Mouse (Mus musculus): ENCODE data around the gene Tbce.
"Not testable (repeated sequence)": the region's sequence is repeated elsewhere in the genome, so short reads cannot be mapped to it uniquely, and the experiment has no call there.

Tbce gene

DNA sequence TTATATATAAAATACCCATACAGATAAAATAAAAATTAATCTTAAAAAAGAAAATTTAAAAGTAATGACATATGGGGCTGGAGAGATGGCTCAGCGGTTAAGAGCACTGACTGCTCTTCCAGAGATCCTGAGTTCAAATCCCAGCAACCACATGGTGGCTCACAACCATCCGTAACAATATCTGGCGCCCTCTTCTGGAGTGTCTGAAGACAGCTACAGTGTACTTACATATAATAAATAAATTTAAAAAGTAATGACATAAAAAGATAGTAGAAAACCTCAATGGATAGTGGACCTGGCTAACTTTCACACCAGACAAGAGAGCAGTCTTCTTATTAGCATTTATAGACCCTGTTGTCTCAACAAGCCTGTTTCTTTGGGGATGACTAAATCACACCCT is 4.1 kb downstream of the Tbce start:
- in situ Hi-C loops (cut with MboI; ENCODE audit: low sequenced_read_pairs), result not testable (repeated sequence)

DNA sequence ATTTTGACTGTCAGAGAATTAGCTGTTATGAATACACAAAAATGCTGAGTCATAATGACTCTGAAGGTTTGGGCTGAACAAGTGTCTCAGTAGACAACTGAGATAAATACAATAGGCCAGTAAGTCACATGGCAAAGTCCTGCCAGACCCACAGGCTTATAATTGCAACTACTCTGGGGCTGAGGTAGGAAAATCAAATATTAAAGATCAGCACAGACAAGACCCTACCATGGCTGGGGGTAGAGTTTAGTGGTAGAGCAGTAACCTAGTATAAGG is 5.4 kb downstream of the Tbce start:
- in situ Hi-C loops (cut with MboI; ENCODE audit: low sequenced_read_pairs), result no loop called here

DNA sequence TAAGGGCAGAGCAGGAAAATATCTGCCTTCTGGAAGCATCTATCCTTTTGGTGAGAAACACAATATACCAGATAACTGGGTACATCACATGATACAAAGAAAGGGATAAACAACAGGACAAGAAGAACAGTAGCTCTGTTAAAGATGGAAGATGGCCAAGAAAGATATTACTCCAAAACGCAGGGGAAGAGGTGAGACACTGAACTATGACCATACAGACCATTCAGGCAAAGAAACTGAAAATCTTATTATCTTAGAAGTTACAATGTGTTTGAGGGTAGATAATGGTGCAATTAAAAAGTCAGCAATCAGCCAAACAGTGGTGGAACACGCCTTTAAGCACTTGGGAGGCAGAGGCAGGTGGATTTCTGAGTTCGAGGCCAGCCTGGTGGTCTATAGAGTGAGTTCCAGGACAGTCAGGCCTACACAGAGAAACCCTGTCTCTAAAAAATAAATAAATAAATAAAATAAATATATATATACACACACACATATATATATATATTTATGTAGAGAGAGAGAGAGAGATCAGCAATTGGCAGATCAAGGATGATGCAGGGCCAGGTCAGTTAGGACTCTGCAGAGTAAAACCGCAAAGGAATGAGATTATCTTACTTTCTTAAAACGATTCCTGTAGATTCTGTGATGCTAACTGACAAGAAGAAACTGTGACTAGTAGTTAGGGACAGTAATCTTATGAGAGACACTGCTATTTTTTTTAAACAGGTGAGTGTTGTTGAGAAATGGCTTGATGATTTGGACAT is 5.9 kb downstream of the Tbce start:
- in situ Hi-C loops (cut with MboI; ENCODE audit: low sequenced_read_pairs), result no loop called here

DNA sequence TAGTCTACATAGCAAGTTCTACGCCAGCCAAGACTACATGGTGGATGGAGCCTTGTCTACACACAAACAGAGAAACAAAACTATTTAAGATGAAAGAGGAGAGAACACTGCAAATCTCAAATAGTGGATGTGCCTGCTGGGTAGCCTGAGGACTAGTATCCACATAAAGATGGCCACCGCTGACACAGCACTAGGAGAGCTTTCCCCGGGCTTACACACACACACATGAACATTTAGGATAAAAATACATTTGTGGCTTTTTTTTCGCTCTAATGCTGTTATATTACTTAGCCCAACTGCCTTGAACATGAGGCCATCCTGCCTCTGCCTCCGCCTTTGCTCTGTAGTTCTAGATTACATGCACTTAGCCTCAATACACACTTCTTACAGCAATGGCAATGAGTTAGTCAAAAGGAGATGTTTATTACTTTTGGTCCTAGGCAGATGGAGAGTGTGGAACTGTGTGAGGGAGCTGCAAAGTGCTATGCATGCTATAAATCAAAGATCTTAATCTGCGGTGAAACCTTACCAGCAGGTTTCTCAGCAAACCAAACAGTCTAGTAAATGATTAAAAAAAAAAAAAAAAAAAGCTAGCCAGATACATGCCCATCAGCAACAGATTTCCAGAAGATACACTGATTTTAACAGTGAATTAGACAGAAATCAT is 13.2 kb downstream of the Tbce start:
- in situ Hi-C loops (cut with MboI; ENCODE audit: low sequenced_read_pairs), result no loop called here

DNA sequence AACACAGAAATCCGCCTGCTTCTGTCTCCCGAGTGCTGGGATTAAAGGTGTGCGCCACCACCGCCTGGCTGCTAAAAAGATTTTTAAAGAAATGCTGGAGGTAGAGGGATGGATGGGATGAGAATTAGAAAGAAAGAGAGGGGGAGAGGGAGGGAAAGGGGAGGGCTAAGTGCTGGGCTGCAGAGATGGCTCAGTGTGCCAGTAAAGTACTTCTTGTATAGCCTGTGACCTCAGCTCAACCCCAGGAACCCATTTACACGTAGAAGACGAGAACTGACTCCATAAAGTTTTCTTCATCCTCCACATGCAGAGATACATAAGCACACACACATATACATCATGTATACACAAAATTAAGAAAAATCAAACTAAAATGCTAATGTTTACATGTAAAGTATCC is 13.9 kb downstream of the Tbce start:
- in situ Hi-C loops (cut with MboI; ENCODE audit: low sequenced_read_pairs), result no loop called here

DNA sequence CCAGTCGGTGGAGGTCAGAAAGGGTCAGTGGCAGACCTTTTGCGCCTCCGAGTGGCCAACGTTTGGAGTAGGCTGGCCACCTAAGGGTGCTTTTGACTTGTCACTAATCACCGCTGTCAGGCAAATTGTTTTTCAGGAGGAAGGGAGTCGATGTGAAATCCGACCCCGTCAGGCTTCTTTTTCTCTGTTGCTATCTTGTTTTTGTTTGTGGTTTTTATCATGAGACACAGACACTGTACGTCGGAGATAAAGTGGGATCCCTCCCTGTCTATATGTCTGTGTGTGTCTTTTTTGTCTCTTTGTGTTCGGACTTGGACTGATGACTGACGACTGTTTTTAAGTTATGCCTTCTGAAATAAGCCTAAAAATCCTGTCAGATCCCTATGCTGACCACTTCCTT is 18.0 kb downstream of the Tbce start:
- in situ Hi-C loops (cut with MboI; ENCODE audit: low sequenced_read_pairs), result not testable (repeated sequence)

DNA sequence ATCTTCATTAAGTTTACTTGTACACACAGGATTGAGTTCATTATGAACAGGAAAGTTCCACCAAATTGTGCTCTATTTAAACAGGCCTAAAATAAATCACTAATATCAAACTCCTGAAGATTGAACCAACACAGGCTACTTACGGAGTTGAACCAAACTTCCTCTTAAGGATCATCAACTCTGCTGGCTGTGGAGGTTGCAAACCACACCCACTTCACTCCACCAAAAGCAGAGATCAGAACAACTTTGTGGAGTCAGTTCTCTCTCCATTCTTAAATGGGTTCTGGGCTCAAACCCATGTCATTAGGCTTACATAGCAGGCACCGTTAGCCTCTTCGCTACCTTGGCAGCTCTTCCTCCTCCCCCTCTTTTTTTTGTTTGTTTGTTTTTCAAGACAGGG is 20.6 kb downstream of the Tbce start:
- in situ Hi-C loops (cut with MboI; ENCODE audit: low sequenced_read_pairs), result no loop called here

DNA sequence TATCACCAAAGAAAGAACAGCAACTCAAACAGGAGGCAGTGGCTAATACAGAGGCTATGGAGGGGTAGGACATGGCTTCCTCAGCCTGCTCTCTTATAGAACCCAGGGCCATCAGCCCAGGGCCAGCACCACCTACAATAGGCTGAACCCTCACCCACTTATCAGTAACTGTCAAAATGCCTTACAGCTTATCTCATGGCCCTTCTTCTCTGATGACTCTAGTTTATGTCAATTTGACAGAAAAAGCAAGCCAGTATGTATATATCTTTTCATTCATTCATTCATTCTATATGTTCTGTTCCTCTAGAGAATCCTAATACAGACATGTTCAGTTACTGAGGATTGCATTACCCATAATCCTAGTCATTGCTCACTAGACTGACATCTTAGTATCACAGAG is 21.2 kb downstream of the Tbce start:
- in situ Hi-C loops (cut with MboI; ENCODE audit: low sequenced_read_pairs), result no loop called here

DNA sequence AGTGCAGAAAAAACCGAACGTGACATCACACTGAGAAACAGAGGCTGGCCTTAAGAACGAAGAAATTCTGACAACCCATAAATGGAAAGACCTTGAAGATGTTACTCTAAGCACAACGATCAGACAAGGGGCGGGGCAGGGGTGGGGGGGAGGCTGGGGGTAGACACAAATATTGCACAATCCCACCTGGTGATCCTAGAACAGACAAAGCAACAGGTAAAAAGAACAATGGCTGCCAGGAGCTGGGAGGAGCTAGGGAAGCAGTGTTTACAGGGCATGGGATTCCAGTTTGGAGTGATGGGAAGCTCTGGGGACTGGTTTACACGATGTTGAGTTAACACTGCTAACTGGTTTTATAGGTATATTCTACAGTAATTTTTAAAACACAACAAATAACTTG is 23.8 kb downstream of the Tbce start:
- in situ Hi-C loops (cut with MboI; ENCODE audit: low sequenced_read_pairs), result no loop called here

DNA sequence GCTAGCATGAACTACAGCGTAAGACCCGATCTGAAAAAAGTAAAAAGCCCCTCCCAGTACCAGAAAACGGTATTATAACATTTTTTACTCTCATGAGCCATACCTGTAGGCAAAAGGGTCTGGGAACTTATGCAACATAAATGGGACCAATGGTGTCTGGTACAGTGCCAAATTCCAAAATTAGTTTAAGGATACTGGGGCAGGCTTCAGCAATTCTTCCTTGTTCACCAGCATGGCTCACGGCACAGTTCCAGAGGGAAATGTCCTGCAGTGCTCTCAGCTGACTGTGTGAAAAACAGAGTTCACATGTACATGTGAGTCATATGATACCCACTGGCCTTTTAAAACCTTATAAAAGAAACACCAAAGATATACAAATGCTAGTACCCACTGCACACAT is 24.9 kb downstream of the Tbce start:
- in situ Hi-C loops (cut with MboI; ENCODE audit: low sequenced_read_pairs), result no loop called here

DNA sequence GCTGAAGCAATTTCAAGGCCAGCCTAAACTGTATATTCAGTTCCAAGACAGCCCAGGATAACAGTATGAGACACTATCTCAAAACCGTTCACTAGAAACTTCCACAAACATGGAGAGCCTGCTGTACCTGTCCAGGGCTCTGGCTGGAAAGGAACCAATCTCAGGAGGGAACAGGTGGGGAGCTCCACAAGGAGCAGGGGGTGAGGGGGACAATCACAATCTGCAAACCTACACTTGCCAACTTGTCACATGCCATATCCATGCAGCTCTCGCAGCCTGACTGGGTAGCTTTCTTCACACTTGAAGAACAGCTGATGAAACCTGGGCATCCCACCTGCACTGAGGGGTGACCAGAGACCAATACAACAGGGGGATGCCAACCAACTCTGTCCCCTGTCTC is 25.4 kb downstream of the Tbce start:
- in situ Hi-C loops (cut with MboI; ENCODE audit: low sequenced_read_pairs), result no loop called here

DNA sequence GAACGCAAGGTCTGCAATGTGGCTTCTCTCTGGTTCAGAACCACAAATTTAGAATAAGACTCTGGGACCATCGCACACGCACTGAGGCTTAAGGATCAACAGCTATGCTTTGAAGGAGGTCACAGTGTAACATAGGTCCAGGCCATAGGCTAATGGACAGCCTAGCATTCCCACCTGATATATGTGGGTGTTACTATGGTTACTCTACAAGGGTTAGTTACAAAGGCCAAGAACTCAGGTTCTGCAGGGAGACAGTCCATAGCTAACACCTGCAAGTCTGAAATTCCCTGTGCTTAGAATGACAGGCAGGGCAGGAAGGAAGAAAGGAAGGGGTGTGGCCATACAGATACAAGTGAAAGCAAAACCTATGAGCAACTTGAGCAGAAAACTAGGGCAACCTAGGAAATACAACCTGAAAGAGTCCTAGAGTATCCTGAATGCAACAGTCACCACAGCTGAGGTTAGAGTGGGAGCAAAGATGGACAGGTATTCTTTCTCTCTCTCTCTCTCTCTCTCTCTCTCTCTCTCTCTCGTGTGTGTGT is 27.9 kb downstream of the Tbce start:
- in situ Hi-C loops (cut with MboI; ENCODE audit: low sequenced_read_pairs), result no loop called here

DNA sequence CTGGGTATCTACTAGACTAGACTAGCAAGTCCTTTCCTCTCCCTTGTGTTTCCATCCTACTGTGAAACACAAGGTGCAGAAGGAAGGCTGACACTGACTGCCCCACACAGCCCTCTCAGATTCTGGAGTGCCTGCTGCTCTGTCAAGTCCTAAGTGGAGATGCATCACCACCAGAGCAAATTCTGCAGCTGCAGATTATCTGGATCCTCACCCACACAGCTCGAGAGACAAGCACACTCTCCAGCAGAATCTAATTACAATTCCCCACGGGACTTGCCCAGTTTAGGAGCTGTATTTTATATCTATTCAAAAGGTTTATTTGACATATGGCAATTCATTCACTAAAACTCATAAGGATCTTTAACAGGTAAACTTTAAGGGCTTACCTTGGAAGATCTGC is 33.4 kb downstream of the Tbce start:
- in situ Hi-C loops (cut with MboI; ENCODE audit: low sequenced_read_pairs), result no loop called here

DNA sequence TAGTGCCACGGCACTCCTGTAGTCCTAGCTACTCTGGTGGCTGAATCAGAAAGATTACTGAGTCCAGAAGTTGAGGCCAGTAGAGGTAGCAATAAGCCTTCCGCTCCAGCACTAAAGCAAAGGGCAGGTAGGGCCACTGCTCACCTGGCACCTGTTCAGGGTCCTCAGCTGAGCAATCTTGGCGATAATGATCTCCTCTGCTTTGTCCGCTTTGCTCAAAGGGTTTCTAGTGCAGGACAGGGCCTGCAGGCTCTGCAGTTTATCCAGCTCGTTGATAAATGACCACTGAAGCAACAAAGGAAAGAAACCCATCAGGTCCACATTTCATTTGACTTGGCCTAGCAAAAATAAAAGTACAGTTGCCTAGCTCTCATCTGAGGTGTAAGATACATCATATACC is 34.4 kb downstream of the Tbce start:
- in situ Hi-C loops (cut with MboI; ENCODE audit: low sequenced_read_pairs), result no loop called here

DNA sequence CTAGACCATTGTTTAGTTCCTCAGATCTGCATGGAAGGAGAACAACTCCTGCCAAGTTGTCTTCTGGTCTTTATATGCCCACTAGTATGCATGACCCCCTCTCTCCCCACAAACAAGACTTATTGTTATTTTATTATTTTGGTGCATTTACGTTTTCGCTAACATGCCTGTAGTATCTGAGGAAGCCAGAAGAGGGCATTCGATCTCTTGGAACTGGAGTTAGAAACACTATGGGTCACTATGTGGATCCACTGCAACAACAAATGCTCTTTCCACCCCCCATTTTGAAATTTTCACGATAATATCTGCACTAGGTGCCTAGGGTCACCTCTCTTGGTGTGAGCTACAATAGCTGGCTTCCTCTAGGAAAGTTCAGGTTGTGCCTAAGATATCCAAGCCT is 35.4 kb downstream of the Tbce start:
- in situ Hi-C loops (cut with MboI; ENCODE audit: low sequenced_read_pairs), result no loop called here

DNA sequence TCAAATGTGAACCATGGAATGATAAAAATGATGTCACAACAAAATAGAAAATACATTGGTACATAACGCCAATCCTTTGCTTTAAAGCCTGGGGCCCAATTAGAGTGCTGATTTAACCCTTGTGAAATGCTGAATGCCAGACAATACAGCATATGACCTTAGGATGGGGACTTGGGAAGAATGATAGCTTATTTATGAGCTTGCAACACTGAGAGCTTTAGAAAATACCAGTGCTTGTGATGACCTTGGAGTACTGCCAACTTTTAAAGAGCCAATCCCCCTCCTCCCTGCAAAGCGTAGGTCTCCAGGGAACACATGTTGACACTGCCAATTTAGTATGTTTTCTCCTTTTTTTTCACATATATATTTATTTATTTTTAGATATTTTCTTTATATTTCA is 36.7 kb downstream of the Tbce start:
- in situ Hi-C loops (cut with MboI; ENCODE audit: low sequenced_read_pairs), result no loop called here

DNA sequence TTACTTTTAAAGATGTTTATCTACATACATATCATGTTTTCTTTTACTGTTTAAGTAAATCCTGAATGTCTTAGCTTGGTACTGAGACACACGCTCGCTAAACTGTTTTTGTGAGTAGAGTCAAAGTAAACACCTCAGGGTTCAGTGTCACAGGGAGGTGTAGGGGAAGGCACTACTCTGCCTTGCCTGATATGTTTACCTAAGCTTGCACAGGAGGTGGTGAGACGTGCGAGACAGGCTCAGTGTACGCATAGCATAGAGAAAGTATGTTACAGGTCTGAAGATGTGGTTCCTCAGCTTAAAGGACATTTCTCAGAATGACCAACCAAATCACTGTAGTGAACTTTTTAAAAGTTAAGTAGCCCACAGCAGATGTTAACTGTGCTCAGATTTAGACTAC is 42.0 kb downstream of the Tbce start:
- in situ Hi-C loops (cut with MboI; ENCODE audit: low sequenced_read_pairs), result no loop called here

DNA sequence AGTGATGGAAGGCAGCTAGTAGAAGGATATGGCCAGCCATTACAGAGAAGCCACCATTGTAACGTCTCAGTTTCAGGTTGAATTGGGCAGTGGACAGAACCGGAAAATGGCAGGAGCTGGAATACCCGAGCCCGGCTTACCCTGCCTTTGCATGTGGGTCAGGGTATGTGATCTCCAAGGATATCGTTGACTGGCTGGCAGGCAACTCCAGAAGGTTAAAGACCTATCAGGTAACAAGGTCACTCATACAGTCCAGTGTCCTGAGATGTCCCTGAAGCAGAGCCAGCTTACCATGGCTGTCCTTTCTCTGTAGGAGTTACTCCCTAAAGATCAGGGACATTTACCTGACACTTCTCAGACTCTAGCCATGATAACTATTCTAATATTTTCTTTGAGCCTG is 44.4 kb downstream of the Tbce start:
- in situ Hi-C loops (cut with MboI; ENCODE audit: low sequenced_read_pairs), result no loop called here

DNA sequence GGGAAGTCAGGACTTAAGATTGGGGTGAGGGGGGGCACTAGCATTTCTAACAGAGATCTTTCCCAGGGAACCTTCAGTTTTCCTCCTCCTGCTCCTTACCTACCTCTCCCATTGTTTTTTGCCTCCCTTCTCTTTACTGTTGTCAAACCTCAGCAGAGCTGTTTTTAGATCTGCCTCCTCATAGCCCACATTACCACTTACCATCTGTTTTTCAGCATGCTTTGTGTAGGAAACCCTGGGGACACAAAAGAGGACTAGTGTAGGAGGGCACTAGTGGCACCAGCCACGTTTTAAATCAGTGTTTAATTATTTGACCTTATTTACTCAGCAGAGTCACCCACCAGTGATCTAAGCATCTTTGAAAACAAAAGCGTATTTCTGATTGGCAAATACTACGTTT is 46.4 kb downstream of the Tbce start:
- in situ Hi-C loops (cut with MboI; ENCODE audit: low sequenced_read_pairs), result no loop called here

DNA sequence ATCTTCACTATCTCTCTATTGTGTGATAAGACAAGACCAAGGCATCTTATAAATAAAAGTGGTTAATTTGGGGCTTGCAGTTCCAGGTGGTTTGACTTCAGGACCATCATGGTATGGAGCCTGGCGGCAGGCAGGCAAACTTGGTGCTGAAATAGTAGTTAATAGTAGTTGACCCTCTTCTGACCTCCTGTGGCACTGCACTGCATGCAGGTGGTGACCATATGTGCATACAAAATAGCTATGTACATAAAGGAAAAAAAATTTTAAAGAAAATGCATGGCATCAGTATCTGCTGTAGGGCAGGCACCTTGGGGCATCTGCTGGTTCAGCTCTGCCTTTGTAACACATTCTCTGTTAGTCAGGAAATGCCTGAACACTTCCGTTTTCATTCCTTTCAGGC is 49.0 kb downstream of the Tbce start:
- in situ Hi-C loops (cut with MboI; ENCODE audit: low sequenced_read_pairs), result no loop called here

DNA sequence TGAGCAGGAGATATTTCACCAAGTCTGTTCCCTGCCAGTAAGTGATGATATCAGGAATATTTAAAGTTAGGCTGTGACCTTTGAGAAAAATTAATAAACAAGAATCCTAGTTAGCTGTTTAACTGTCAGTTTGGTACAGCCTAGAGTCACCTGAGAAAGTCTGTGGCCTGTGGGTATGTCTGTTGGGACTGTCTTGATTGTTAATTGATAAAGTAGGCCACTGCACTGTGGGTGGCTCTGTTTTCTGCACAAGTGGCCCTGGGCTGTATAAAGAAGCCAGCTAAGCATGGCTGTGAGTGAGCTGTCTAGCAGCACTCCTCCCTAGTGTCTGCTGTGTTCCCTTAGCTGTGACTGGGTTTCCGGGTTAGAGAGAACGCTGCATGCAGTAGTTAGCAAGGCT is 50.3 kb downstream of the Tbce start:
- in situ Hi-C loops (cut with MboI; ENCODE audit: low sequenced_read_pairs), result no loop called here

DNA sequence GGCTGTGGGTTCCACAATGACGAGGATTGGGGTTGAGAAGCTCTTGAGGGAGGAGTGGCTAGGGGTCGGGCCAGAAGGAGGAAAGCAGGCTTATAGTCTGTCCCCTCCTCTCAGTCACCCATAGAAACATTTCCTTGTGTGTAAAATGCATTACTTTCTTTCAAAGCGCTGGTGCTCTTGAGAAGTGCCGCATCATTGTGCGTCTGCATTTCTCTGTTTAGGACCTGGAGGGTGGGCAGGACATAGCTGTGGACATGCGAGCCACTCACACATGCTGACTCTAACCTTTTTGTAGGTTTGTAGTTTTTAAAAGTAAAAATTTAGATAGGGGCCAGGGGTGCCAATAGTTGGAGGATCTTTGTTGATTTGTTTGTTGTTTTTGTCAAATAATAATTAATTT is 55.9 kb downstream of the Tbce start:
- in situ Hi-C loops (cut with MboI; ENCODE audit: low sequenced_read_pairs), result no loop called here

DNA sequence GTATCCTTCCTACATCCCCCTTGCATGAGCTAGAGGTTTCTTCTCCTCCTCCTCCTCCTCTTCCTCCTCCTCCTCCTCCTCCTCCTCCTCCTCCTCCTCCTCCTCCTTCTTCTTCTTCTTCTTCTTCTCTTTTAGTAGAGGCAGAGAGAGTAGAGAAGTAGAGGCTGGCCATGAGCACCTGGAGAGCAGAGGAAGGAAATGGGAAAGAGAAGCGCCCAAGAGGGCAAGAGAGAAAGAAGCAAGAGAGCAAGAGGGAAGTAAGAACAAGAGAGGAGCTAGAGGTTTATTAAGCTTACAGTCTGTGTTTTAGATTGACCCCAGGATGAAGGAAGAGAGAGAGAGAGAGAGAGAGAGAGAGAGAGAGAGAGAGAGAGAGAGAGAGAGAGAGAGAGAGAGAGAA is 57.6 kb downstream of the Tbce start:
- in situ Hi-C loops (cut with MboI; ENCODE audit: low sequenced_read_pairs), result not testable (repeated sequence)

Data from CH12F3 (cell line).